Mouse (Mus musculus) intestine, embryonic 16.5 days (tissue): ENCODE measurements around the gene Nkd2. TPM values are rescaled to one million over a fixed set of nuclear protein-coding genes. Genes with fewer than 3 reads are reported as not detected.

Experiments
- ATAC-seq: fragments of 200-750 bp; cut with Nextera tagmentation; 2 replicates; pipeline ENCODE4 v1.8.0; 2017; ENCODE audit warnings: moderate TSS enrichment, moderate library complexity
- H3K27ac ChIP-seq: fragments of 300-500 bp; sonication (generic); 2 replicates; pipeline ENCODE4 v1.5.1; 2014; ENCODE audit warnings: mild to moderate bottlenecking, low read length
- H3K27me3 ChIP-seq: fragments of 300-500 bp; sonication (generic); replicated peaks from 2 replicates; pipeline ENCODE4 v1.6.1; 2014; ENCODE audit warnings: low read length, control low read depth, mixed read lengths; ENCODE audit not compliant: control insufficient read depth, insufficient read depth
- H3K36me3 ChIP-seq: fragments of 300-500 bp; sonication (generic); 2 replicates; pipeline ENCODE4 v1.6.1; 2014; ENCODE audit warnings: low read length, control low read depth; ENCODE audit not compliant: control insufficient read depth, insufficient read depth
- H3K4me1 ChIP-seq: fragments of 300-500 bp; sonication (generic); 2 replicates; pipeline ENCODE4 v1.6.1; 2014; ENCODE audit warnings: low read length, control low read depth, mixed read lengths; ENCODE audit not compliant: control insufficient read depth, insufficient read depth
- H3K4me2 ChIP-seq: fragments of 300-500 bp; sonication (generic); 2 replicates; pipeline ENCODE4 v1.6.1; 2014; ENCODE audit warnings: low read depth, low read length, control low read depth
- H3K4me3 ChIP-seq: fragments of 300-500 bp; sonication (generic); 2 replicates; pipeline ENCODE4 v1.5.1; 2014; ENCODE audit warnings: mild to moderate bottlenecking, low read length
- H3K9ac ChIP-seq: fragments of 300-500 bp; sonication (generic); 2 replicates; pipeline ENCODE4 v1.6.1; 2014; ENCODE audit warnings: low read depth, low read length
- H3K9me3 ChIP-seq: fragments of 300-500 bp; sonication (generic); 2 replicates; pipeline ENCODE4 v1.6.1; 2016; ENCODE audit warnings: low read length, control low read depth; ENCODE audit not compliant: control insufficient read depth
- WGBS: fragments of 180-500 bp; shearing (Covaris S2); extraction: QIAGEN DNeasy Blood & Tissue Kit; methylation state at CpG from one replicate; pipeline ENCODE4 v1.1.7; 2014; 5-methylcytosine and 5-hydroxymethylcytosine counted together
- polyA plus RNA-seq: library from polyadenylated mRNA; unstranded; fragments of >200 nt; fragmentation: Nextera tagmentation; extraction: Ambion mirVana; gene quantifications from 2 replicates; pipeline ENCODE4 v1.2.1, GENCODE M21; 2015

The Nkd2 gene
- polyA plus RNA-seq, result 4.1 and 4.2 TPM in 2 replicates

- Histone ChIP-seq H3K4me1 (peaks cover 6% of the 10 kb centered on the region; the same call in 1 of the 2 replicates), H3K9ac (peak within 1 kb of the TSS; percentile 70), H3K9me3 (no peaks in the 10 kb centered on the region), H3K4me2 (peak within 1 kb of the TSS; percentile 98), H3K36me3 (no peaks in the 10 kb centered on the region), H3K27me3 (peaks cover 21% of the 10 kb centered on the region), H3K4me3 (peak within 1 kb of the TSS; percentile 67), H3K27ac (no peak within 1 kb of the TSS)
- ATAC-seq, result peak; percentile 91
- WGBS, result under 1% methylated on average over 38 of the region's 38 CpGs
Measured at GRCm38 (mm10) chr13:73847465-73847836, at the start of gene Nkd2. Gene Nkd2 (minus strand): TSS chr13:73847631.

- WGBS, result 44% methylated on average over 6 of the region's 6 CpGs
- H3K4me3 ChIP-seq, result no peak overlapping the region
- peak overlapping the region; percentile 69 for H3K27ac ChIP-seq
- no peaks in the 10 kb centered on the region for H3K27me3 ChIP-seq
- H3K9ac ChIP-seq, result no peak overlapping the region
- ATAC-seq, result peak; percentile 86
- H3K36me3 ChIP-seq, result no peaks in the 10 kb centered on the region
- H3K4me1 ChIP-seq, result peaks cover 7% of the 10 kb centered on the region
- no peaks in the 10 kb centered on the region for H3K9me3 ChIP-seq
- H3K4me2 ChIP-seq, result no peak overlapping the region
Measured at GRCm38 (mm10) chr13:73892493-73893178, 45.2 kb upstream of the Nkd2 start.

GRCm38 (mm10) chr13:73887415-73887874 lies 40.0 kb upstream of the Nkd2 start:
- WGBS, result 36% methylated on average over 4 of the region's 4 CpGs
- Histone ChIP-seq H3K4me1 (peaks cover 5% of the 10 kb centered on the region), H3K27ac (no peak overlapping the region), H3K9ac (no peak overlapping the region), H3K4me3 (no peak overlapping the region), H3K9me3 (no peaks in the 10 kb centered on the region), H3K36me3 (no peaks in the 10 kb centered on the region), H3K4me2 (no peak overlapping the region), H3K27me3 (no peaks in the 10 kb centered on the region)
- peak; percentile 71; the same call in 1 of the 2 replicates for ATAC-seq

DNA sequence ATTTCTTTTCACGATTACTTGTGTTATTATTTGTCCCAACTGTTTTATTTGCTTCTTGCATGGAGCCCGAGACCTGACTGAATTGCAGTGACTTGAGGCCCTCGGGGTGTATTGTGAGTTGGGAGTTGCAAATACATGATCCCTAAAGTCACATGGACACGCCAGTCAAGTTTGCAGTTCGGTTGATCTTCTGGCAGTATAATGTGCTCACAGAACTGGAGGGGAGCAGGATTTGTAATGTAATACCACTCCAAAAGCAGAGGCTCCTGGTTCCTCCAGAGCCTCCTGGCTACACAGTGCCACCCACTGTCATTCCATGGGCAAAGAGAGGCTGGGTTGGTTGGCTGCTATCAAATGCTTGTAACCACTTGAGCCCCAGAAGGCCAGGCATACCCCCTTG lies 39.2 kb upstream of the Nkd2 start:
- Histone ChIP-seq H3K27me3 (no peaks in the 10 kb centered on the region), H3K4me1 (no peaks in the 10 kb centered on the region), H3K9ac (no peak overlapping the region), H3K36me3 (no peaks in the 10 kb centered on the region), H3K4me3 (no peak overlapping the region), H3K27ac (no peak overlapping the region), H3K4me2 (no peak overlapping the region), H3K9me3 (no peaks in the 10 kb centered on the region)
- ATAC-seq, result no peak
- WGBS, result 86% methylated on average over 5 of the region's 5 CpGs

- ATAC-seq, result no peak
- Histone ChIP-seq H3K4me1 (no peaks in the 10 kb centered on the region), H3K27ac (no peak overlapping the region), H3K4me2 (no peak overlapping the region), H3K36me3 (no peaks in the 10 kb centered on the region), H3K4me3 (no peak overlapping the region), H3K9ac (no peak overlapping the region), H3K9me3 (no peaks in the 10 kb centered on the region), H3K27me3 (no peaks in the 10 kb centered on the region)
- 75% methylated on average over 4 of the region's 4 CpGs for WGBS
Measured at GRCm38 (mm10) chr13:73886066-73886465, 38.6 kb upstream of the Nkd2 start.

DNA sequence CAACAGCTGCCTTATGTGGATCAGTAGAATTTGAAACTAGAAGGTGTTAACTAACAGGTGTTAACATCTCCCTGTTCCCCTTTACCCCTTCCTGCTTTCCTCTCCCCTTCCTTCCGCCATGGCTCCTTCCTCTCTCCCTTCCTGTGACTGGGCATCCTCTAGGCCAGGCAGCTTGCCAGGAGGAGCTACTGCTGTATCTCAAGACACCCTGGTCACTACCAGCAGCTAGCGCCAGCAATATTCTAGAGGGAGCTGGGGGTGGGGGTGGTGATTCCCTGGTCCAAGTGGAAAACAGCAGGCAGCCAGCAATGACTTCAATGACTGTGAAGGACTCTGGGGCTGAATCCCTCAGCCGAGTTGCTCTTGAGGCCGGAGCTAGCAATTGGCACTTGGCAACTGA lies 38.2 kb upstream of the Nkd2 start:
- no peak overlapping the region for H3K4me2 ChIP-seq
- no peak overlapping the region for H3K27ac ChIP-seq
- H3K9me3 ChIP-seq, result no peaks in the 10 kb centered on the region
- no peaks in the 10 kb centered on the region for H3K36me3 ChIP-seq
- H3K27me3 ChIP-seq, result no peaks in the 10 kb centered on the region
- no peak overlapping the region for H3K4me3 ChIP-seq
- no peak for ATAC-seq
- 59% methylated on average over 4 of the region's 4 CpGs for WGBS
- no peak overlapping the region for H3K9ac ChIP-seq
- no peaks in the 10 kb centered on the region for H3K4me1 ChIP-seq

- WGBS, result 63% methylated on average over 8 of the region's 8 CpGs
- Histone ChIP-seq H3K4me2 (no peak overlapping the region), H3K9ac (no peak overlapping the region)
Measured at GRCm38 (mm10) chr13:73881347-73881746, 33.9 kb upstream of the Nkd2 start.

DNA sequence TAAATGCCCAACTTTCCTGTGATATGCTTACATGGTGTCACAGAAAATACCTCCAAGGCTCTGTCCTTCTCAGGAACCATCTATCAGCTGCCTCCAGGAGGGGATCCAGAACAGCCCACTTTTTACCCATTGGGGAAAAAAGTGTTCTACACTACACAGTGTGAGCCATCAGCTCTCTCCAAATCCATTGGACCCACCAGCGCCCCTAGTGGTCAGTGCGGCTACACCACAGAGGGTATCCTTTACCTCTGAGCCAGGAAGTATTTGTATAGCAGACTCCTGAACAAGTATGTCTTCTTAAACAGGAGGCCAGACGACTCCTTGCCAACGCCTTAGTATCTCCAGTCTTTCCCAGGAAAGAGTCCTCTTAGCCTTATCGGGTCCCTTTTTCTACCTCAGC lies 32.4 kb upstream of the Nkd2 start:
- WGBS, result 88% methylated on average over 5 of the region's 5 CpGs
- no peaks in the 10 kb centered on the region for H3K36me3 ChIP-seq

More at GRCm38 (mm10) chr13:73881347-73881746, 33.9 kb upstream of the Nkd2 start:
- no peaks in the 10 kb centered on the region for H3K27me3 ChIP-seq
- peaks cover 6% of the 10 kb centered on the region; the same call in 1 of the 2 replicates for H3K9me3 ChIP-seq
- no peaks in the 10 kb centered on the region for H3K4me1 ChIP-seq
- no peak for ATAC-seq
- no peak overlapping the region for H3K27ac ChIP-seq
- no peak overlapping the region for H3K4me3 ChIP-seq
- H3K36me3 ChIP-seq, result no peaks in the 10 kb centered on the region

DNA sequence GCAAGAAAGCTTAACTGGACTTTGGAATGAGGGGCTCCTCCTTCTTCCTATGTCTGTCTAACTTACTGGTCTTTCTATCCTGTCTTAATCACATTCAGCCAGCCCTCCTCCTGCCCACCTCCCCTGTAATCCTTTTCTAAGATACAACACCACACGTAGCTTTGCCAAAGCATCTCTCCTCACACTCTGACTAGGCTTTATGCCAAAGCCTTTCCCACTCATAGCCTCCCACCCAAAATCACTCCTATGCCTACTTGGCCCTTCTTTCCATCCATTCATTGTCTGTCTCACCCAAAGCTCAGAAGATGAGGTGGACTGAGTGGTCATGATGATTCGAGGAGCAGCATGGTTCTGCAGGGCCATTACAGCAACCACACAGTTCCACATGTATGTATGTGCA lies 24.7 kb upstream of the Nkd2 start:
- Histone ChIP-seq H3K9ac (no peak overlapping the region), H3K27me3 (no peaks in the 10 kb centered on the region), H3K27ac (no peak overlapping the region), H3K9me3 (no peaks in the 10 kb centered on the region), H3K4me3 (no peak overlapping the region), H3K36me3 (no peaks in the 10 kb centered on the region), H3K4me2 (no peak overlapping the region), H3K4me1 (no peaks in the 10 kb centered on the region)
- 77% methylated on average over 2 of the region's 2 CpGs for WGBS
- no peak for ATAC-seq

More for the DNA sequence above, 32.4 kb upstream of the Nkd2 start:
- Histone ChIP-seq H3K9me3 (peaks cover 6% of the 10 kb centered on the region; the same call in 1 of the 2 replicates), H3K4me1 (no peaks in the 10 kb centered on the region), H3K27ac (no peak overlapping the region), H3K27me3 (no peaks in the 10 kb centered on the region), H3K9ac (no peak overlapping the region), H3K4me2 (no peak overlapping the region), H3K4me3 (no peak overlapping the region)
- no peak for ATAC-seq
